Mouse (Mus musculus) kidney, postnatal 0 days (tissue): ENCODE measurements around the gene Gm17428. TPM values are rescaled to one million over a fixed set of nuclear protein-coding genes. Genes with fewer than 3 reads are reported as not detected.
"Not testable (repeated sequence)": the region's sequence is repeated elsewhere in the genome, so short reads cannot be mapped to it uniquely, and the experiment has no call there.

Experiments
- ATAC-seq: fragments of 200-750 bp; cut with Nextera tagmentation; replicated peaks from 2 replicates; pipeline ENCODE4 v1.8.0; 2017; ENCODE audit warnings: low read depth, moderate number of reproducible peaks, moderate TSS enrichment, moderate library complexity; ENCODE audit not compliant: low FRiP score
- DNase-seq: peaks from one replicate; pipeline ENCODE4 v3.0.0-alpha.2; 2016; ENCODE audit warnings: low spot score
- H3K27ac ChIP-seq: fragments of 300-500 bp; sonication (generic); 2 replicates; pipeline ENCODE4 v1.5.1; 2014; ENCODE audit warnings: mild to moderate bottlenecking
- H3K27me3 ChIP-seq: fragments of 300-500 bp; sonication (generic); 2 replicates; pipeline ENCODE4 v1.6.1; 2014; ENCODE audit warnings: low read length, mixed read lengths; ENCODE audit not compliant: insufficient read depth
- H3K36me3 ChIP-seq: fragments of 300-500 bp; sonication (generic); 2 replicates; pipeline ENCODE4 v1.6.1; 2014; ENCODE audit warnings: low read length, mixed read lengths; ENCODE audit not compliant: insufficient read depth
- H3K4me1 ChIP-seq: fragments of 300-500 bp; sonication (generic); replicated peaks from 2 replicates; pipeline ENCODE4 v1.6.1; 2014; ENCODE audit warnings: antibody characterized with exemption, low read length, mixed read lengths; ENCODE audit not compliant: insufficient read depth
- H3K4me2 ChIP-seq: fragments of 300-500 bp; sonication (generic); 2 replicates; pipeline ENCODE4 v1.6.1; 2014; ENCODE audit warnings: mild to moderate bottlenecking, low read length, moderate library complexity, mixed read lengths
- H3K4me3 ChIP-seq: fragments of 300-500 bp; sonication (generic); replicated peaks from 2 replicates; pipeline ENCODE4 v1.5.1; 2014; ENCODE audit warnings: low read depth, low read length
- H3K9ac ChIP-seq: fragments of 300-500 bp; sonication (generic); 2 replicates; pipeline ENCODE4 v1.6.1; 2014; ENCODE audit warnings: low read depth, low read length
- H3K9me3 ChIP-seq: fragments of 300-500 bp; sonication (generic); replicated peaks from 2 replicates; pipeline ENCODE4 v1.6.1; 2016; ENCODE audit warnings: low read length, inconsistent platforms, mixed read lengths
- CTCF ChIP-seq: IDR thresholded peaks from 2 replicates; pipeline ENCODE4 v1.5.1; 2016; ENCODE audit warnings: antibody characterized with exemption, low read depth, mild to moderate bottlenecking, moderate library complexity
- WGBS: fragments of 180-500 bp; shearing (Covaris S2); extraction: QIAGEN DNeasy Blood & Tissue Kit; methylation state at CpG from one replicate; pipeline ENCODE4 v1.1.7; 2014; 5-methylcytosine and 5-hydroxymethylcytosine counted together
- polyA plus RNA-seq: library from polyadenylated mRNA; unstranded; fragments of >200 nt; fragmentation: Nextera tagmentation; extraction: Ambion mirVana; gene quantifications from 2 replicates; pipeline ENCODE4 v1.2.1, GENCODE M21; 2015

Gm17428 gene
- polyA plus RNA-seq, 1 experiment from 2014 or later: not detected

DNA sequence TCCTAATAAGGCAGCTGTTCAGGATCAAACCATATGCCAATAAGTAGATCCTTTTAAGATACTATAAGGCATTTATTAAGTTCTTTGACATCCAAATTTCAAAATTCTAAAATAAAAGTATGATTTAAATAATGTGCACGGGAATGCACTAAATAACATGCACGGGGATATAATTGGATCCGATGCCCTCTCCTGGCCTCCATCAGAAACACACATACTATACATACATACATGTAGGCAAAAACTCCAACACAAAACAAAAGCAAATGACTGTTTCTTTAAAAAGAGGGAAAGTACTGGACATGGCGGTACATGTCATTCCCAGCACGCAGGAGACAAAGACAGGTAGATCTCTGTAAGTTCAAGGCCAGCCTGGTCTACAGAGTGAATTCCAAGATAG is 23.1 kb downstream of the Gm17428 start:
- not testable (repeated sequence) for H3K4me3 ChIP-seq, H3K9ac ChIP-seq, ATAC-seq, H3K9me3 ChIP-seq, H3K4me1 ChIP-seq, H3K27me3 ChIP-seq, DNase-seq, H3K36me3 ChIP-seq, H3K27ac ChIP-seq, H3K4me2 ChIP-seq
- peak; percentile 48 for TF ChIP-seq CTCF
- 77% methylated on average over 5 of the region's 5 CpGs for WGBS

DNA sequence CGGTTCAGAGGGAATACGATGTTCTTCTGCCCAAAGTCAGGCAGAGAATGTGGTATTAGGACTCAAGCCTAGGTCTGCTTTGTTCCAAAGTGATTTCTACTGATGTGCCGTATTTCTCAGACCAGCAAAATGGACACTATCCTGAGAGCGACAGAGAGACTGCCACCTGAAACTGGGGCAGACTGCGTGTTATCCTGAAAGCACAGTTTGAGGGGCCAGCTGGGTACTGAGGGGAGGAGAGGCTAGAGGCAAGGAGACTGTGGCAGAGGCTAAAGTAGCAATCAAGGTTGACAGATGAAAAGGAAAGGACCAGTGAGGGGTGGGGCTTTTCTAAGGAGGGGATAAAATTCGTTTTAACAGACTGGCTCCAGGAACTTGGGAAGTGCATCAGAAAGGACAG is 24.1 kb downstream of the Gm17428 start:
- Histone ChIP-seq H3K27ac (no peak overlapping the region), H3K9me3 (no peaks in the 10 kb centered on the region), H3K4me3 (no peak overlapping the region), H3K4me1 (peaks cover 9% of the 10 kb centered on the region; the same call in 1 of the 2 replicates), H3K27me3 (no peaks in the 10 kb centered on the region), H3K36me3 (no peaks in the 10 kb centered on the region), H3K9ac (no peak overlapping the region), H3K4me2 (no peak overlapping the region)
- ATAC-seq (no peak), DNase-seq (no peak)
- TF ChIP-seq CTCF: no peak
- WGBS: 79% methylated on average over 6 of the region's 6 CpGs

GRCm38 (mm10) chr14:55001446-55001845 is 24.7 kb downstream of the Gm17428 start:
- H3K27ac ChIP-seq: no peak overlapping the region
- TF ChIP-seq CTCF: 0 out of 2 replicates have a peak, but pooled peaks have one; percentile 7
- H3K9ac ChIP-seq: no peak overlapping the region
- H3K27me3 ChIP-seq: no peaks in the 10 kb centered on the region
- H3K36me3 ChIP-seq: no peaks in the 10 kb centered on the region
- ATAC-seq: no peak
- 93% methylated on average over 2 of the region's 2 CpGs for WGBS
- no peak overlapping the region for H3K4me3 ChIP-seq
- no peak overlapping the region for H3K4me2 ChIP-seq
- H3K4me1 ChIP-seq: peaks cover 9% of the 10 kb centered on the region; the same call in 1 of the 2 replicates
- DNase-seq: no peak
- no peaks in the 10 kb centered on the region for H3K9me3 ChIP-seq

GRCm38 (mm10) chr14:55001938-55002686 is 25.4 kb downstream of the Gm17428 start:
- DNase-seq (peak; percentile 70), ATAC-seq (no peak; the same call in 1 of the 2 replicates)
- no peaks in the 10 kb centered on the region for H3K36me3 ChIP-seq
- no peaks in the 10 kb centered on the region for H3K27me3 ChIP-seq
- H3K9ac ChIP-seq: no peak overlapping the region
- no peak overlapping the region for H3K4me3 ChIP-seq
- no peaks in the 10 kb centered on the region for H3K9me3 ChIP-seq
- TF ChIP-seq CTCF: no peak
- 31% methylated on average over 12 of the region's 12 CpGs for WGBS
- no peak overlapping the region for H3K4me2 ChIP-seq
- H3K4me1 ChIP-seq: peaks cover 9% of the 10 kb centered on the region; the same call in 1 of the 2 replicates
- no peak overlapping the region for H3K27ac ChIP-seq

DNA sequence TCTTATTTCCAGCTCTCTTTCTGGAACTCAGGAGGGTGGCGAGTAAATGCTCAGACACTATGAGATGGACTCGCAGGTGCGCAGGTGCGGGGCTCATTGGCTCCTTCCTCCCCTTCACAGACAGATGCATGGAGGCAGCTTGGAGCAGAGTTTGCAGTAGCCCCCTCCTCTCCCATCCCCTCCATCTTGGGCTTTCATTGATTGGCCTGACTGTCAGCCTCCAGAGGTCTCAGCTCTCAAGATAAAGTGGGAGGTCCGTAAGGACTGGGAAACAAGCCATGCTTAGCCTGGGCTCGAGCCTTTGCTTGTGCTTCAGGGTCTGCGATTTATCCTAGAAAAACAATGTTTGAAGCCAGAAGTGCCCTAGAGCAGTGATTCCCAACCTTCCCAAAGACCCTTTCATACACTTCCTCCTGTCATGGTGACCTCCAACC is 26.0 kb downstream of the Gm17428 start:
- Histone ChIP-seq H3K27ac (no peak overlapping the region), H3K4me2 (no peak overlapping the region), H3K9me3 (no peaks in the 10 kb centered on the region), H3K9ac (no peak overlapping the region), H3K27me3 (no peaks in the 10 kb centered on the region), H3K4me3 (no peak overlapping the region), H3K36me3 (no peaks in the 10 kb centered on the region), H3K4me1 (peaks cover 9% of the 10 kb centered on the region; the same call in 1 of the 2 replicates)
- DNase-seq: no peak
- no peak for ATAC-seq
- WGBS: 57% methylated on average over 7 of the region's 7 CpGs
- no peak for TF ChIP-seq CTCF

DNA sequence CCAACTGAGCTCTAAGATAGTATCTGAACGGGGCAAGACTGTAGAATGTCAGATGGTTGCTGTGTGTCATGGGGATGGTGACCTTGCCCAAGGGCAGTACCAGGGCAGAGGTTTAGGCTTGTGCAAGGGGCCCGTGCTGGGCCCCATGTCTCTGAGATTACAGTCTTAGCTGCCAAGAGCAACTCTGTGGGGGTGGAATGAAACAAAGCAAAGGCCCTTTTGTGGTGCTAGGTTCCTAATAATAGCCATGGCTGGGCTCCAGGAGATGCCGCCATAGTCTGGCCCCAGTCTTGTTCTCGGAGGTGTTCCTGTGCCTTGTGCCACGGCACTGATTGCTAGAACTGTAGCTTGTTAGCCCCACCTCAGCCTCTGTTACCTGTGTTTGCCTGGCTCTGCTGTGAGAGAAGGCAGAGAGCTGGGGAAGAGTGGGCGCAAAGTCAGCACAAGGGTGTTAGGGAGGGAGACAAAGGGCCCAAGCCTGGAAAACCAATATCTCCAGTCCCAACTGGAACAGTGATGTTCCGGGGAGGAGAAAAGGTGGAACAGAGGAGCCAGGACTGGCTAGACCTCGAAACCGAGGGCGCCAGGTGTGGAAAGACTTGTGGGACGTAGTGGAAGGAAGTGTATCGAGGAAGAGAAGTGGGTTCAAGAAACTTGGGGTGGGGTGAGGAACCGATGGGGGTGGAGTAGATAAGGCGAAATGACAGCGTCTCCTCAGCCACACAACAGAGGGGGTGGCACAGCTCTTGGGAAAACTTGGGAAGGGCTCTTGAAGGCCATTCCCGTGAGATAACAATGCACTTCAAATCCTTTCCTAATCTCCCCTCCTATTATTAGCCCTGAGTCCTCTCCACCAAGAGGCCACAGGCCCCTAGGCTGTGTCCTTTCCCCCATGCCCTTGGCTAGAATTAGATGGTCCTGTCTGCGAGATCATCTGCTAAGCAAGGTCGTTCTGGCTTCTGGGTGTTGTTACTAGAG is 27.4 kb downstream of the Gm17428 start:
- Histone ChIP-seq H3K27ac (no peak overlapping the region), H3K4me3 (no peak overlapping the region), H3K9ac (no peak overlapping the region), H3K4me1 (peaks cover 9% of the 10 kb centered on the region; the same call in 1 of the 2 replicates), H3K9me3 (no peaks in the 10 kb centered on the region), H3K36me3 (no peaks in the 10 kb centered on the region), H3K27me3 (no peaks in the 10 kb centered on the region), H3K4me2 (no peak overlapping the region)
- 74% methylated on average over 18 of the region's 18 CpGs for WGBS
- TF ChIP-seq CTCF: no peak
- ATAC-seq: no peak
- DNase-seq: no peak
